Mouse (Mus musculus): Measurements from ENCODE around the gene Gbf1. TPM values are rescaled to one million over a fixed set of nuclear protein-coding genes. Genes with fewer than 3 reads are reported as not detected.

Gene Gbf1
- polyA plus RNA-seq, 1 experiment, result 142 TPM

DNA sequence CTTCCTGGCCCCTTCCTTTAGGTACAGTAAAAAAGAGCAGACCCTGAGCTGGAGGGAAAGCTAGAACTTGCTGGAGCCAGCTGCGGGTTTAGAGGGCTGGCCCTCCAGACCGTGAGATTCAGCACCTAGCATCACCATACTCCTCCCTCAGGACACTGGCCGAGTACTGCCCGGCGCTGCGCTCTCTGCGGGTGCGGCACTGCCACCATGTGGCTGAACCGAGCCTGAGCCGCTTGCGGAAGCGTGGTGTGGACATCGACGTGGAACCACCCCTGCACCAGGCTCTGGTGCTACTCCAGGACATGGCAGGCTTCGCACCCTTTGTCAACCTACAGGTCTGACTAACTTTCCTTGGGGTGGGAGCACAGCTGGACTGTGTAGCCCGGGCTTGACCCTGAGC is 177.6 kb downstream of the Gbf1 start:
- peaks cover 18% of the 10 kb centered on the region for H3K4me1 ChIP-seq (ENCODE audit: control insufficient read depth, insufficient read depth, low read length)
- 0 out of 2 replicates have a peak overlapping the region, but pooled peaks have one; percentile 5 for H3K4me3 ChIP-seq (ENCODE audit: control insufficient read depth, low read depth, low read length)
- H3K27ac ChIP-seq (ENCODE audit: control insufficient read depth, insufficient read depth, low read depth, low read length), result no peak overlapping the region
- H3K36me3 ChIP-seq (ENCODE audit: control insufficient read depth, insufficient read depth, low read length), result no peaks in the 10 kb centered on the region
- TF ChIP-seq CTCF (IDR thresholded peaks at IDR 0.05; ENCODE audit: control insufficient read depth, insufficient read depth, insufficient replicate concordance, low read depth, low read length) (peak; percentile 72; the same call in 1 of the 2 replicates), POLR2A (IDR thresholded peaks at IDR 0.05; ENCODE audit: control insufficient read depth, low read depth, low read length) (no peak)
- no peaks in the 10 kb centered on the region for H3K27me3 ChIP-seq (ENCODE audit: control insufficient read depth, insufficient read depth, low read length)

DNA sequence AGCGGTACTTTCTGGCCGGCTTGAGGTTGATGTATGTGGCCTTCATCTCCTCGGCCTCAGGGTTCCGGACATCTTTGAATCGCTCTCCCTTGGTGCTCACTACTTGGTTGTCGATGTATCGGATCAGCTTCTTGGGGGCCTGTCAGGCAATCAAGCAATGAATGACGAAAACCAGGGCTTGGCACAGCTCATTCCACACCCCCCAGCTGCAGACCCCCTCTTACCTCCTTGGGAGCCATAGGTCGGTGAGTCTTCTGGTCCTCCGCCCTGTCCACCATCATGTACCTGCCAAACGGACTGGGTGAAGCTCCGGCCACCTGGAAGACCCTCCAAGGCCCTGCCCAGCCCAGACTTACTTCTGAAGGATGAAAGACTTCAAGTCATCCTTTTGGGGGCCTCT is 178.4 kb downstream of the Gbf1 start:
- no peak for TF ChIP-seq CTCF (IDR thresholded peaks at IDR 0.05; ENCODE audit: control insufficient read depth, insufficient read depth, insufficient replicate concordance, low read depth, low read length)
- TF ChIP-seq POLR2A (IDR thresholded peaks at IDR 0.05; ENCODE audit: control insufficient read depth, low read depth, low read length), result no peak
- no peaks in the 10 kb centered on the region for H3K36me3 ChIP-seq (ENCODE audit: control insufficient read depth, insufficient read depth, low read length)
- H3K4me1 ChIP-seq (ENCODE audit: control insufficient read depth, insufficient read depth, low read length), result peaks cover 18% of the 10 kb centered on the region
- no peak overlapping the region for H3K4me3 ChIP-seq (ENCODE audit: control insufficient read depth, low read depth, low read length)
- H3K27me3 ChIP-seq (ENCODE audit: control insufficient read depth, insufficient read depth, low read length), result no peaks in the 10 kb centered on the region
- H3K27ac ChIP-seq (ENCODE audit: control insufficient read depth, insufficient read depth, low read depth, low read length), result no peak overlapping the region

DNA sequence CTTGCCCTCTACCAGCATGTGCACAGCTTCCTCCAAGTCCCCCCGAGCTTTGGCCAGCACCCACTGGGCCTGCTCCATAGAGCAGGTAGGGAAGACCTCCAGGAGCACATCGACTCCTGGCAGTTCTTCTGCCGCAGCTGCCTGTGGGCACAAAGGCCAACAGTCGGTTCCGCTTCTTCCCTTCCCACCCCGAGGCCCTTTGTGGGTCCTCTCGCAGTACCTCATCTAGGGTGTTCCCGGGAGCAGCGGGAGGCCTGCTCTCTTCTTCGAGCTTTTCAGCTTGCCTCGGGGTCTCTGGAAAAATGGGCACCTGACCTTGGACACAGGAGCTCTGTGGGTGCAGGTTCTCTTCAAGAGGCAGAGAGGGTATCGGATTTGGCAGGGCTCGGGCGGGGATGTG is 179.0 kb downstream of the Gbf1 start:
- Histone ChIP-seq H3K27me3 (ENCODE audit: control insufficient read depth, insufficient read depth, low read length) (no peaks in the 10 kb centered on the region), H3K4me3 (ENCODE audit: control insufficient read depth, low read depth, low read length) (no peak overlapping the region), H3K27ac (ENCODE audit: control insufficient read depth, insufficient read depth, low read depth, low read length) (no peak overlapping the region), H3K36me3 (ENCODE audit: control insufficient read depth, insufficient read depth, low read length) (no peaks in the 10 kb centered on the region), H3K4me1 (ENCODE audit: control insufficient read depth, insufficient read depth, low read length) (peaks cover 16% of the 10 kb centered on the region)
- TF ChIP-seq CTCF (IDR thresholded peaks at IDR 0.05; ENCODE audit: control insufficient read depth, insufficient read depth, insufficient replicate concordance, low read depth, low read length) (no peak), POLR2A (IDR thresholded peaks at IDR 0.05; ENCODE audit: control insufficient read depth, low read depth, low read length) (no peak)

DNA sequence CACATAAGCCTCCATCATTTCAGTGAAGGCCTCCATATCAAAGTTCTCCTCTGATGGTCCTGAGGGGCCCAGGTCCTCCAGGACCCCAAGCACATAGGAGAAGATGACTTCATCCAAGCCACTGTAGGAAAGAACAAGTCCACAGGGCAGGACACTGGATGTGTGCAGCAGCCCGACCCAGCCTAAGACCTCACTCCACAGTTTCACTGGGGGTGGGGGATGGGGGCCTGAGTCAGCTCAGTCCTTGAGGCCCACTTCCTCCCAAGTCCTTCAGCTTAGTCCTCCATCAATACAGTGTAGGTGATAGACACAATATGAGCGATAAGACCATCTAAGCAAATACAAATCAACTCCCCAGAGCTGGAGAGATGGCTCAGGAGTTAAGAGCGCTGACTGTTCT is 179.6 kb downstream of the Gbf1 start:
- Histone ChIP-seq H3K27me3 (ENCODE audit: control insufficient read depth, insufficient read depth, low read length) (no peaks in the 10 kb centered on the region), H3K4me1 (ENCODE audit: control insufficient read depth, insufficient read depth, low read length) (peaks cover 10% of the 10 kb centered on the region), H3K4me3 (ENCODE audit: control insufficient read depth, low read depth, low read length) (no peak overlapping the region), H3K27ac (ENCODE audit: control insufficient read depth, insufficient read depth, low read depth, low read length) (no peak overlapping the region), H3K36me3 (ENCODE audit: control insufficient read depth, insufficient read depth, low read length) (no peaks in the 10 kb centered on the region)
- TF ChIP-seq POLR2A (IDR thresholded peaks at IDR 0.05; ENCODE audit: control insufficient read depth, low read depth, low read length) (no peak), CTCF (IDR thresholded peaks at IDR 0.05; ENCODE audit: control insufficient read depth, insufficient read depth, insufficient replicate concordance, low read depth, low read length) (no peak)

DNA sequence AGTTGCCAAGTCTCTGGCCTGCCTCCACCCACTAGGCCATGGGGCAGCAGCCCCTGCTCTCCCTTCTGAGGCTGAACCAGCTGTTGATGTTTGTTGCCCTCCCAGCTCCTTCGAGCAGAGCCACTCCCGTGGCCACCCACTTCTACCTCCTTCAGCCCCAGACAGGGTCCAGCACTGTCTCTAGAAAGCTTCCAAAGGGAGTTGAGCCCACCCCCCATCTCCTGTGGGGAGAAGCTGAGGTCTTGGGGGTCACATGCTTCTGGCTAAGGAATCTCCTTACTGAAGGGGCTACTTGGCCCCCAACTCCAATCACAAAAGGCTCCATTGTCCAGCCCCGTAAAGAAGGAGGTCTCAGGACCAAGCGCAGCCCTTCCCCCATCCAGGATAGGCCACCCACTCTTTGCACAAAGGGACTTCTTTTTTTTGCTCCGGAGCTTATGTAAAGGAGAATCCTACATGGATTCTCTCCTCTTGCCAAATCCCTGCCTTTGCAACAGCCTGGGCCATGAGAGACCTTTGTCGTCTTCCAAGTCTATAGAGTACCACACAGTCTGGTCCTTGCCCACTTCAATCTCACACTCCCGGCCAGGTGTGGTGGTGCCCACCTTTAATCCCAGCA is 180.5 kb downstream of the Gbf1 start:
- Histone ChIP-seq H3K4me3 (ENCODE audit: control insufficient read depth, low read depth, low read length) (no peak overlapping the region), H3K36me3 (ENCODE audit: control insufficient read depth, insufficient read depth, low read length) (no peaks in the 10 kb centered on the region), H3K4me1 (ENCODE audit: control insufficient read depth, insufficient read depth, low read length) (peaks cover 8% of the 10 kb centered on the region), H3K27me3 (ENCODE audit: control insufficient read depth, insufficient read depth, low read length) (no peaks in the 10 kb centered on the region), H3K27ac (ENCODE audit: control insufficient read depth, insufficient read depth, low read depth, low read length) (no peak overlapping the region)
- TF ChIP-seq POLR2A (IDR thresholded peaks at IDR 0.05; ENCODE audit: control insufficient read depth, low read depth, low read length), result no peak
- no peak for TF ChIP-seq CTCF (IDR thresholded peaks at IDR 0.05; ENCODE audit: control insufficient read depth, insufficient read depth, insufficient replicate concordance, low read depth, low read length)

DNA sequence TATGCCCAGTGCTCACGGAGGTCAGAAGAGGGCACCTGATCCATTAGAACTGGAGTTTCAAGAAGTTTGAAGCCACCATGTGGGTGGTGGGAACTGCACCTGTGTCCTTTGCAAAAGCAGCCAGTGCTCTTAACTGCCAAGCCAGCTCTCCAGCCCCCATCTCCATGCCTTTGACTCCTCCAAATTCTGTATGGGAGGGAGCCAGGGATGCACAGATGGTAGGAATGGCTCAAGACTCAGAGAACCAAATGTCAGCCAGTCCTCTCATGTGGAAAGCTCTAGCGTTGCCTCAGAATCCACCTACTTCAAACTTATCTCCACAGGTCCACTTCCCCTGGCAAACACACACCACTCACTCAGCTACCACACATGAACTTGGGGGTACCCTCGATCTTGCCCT is 181.6 kb downstream of the Gbf1 start:
- Histone ChIP-seq H3K27me3 (ENCODE audit: control insufficient read depth, insufficient read depth, low read length) (no peaks in the 10 kb centered on the region), H3K4me1 (ENCODE audit: control insufficient read depth, insufficient read depth, low read length) (peaks cover 13% of the 10 kb centered on the region), H3K27ac (ENCODE audit: control insufficient read depth, insufficient read depth, low read depth, low read length) (no peak overlapping the region), H3K4me3 (ENCODE audit: control insufficient read depth, low read depth, low read length) (no peak overlapping the region), H3K36me3 (ENCODE audit: control insufficient read depth, insufficient read depth, low read length) (no peaks in the 10 kb centered on the region)
- TF ChIP-seq CTCF (IDR thresholded peaks at IDR 0.05; ENCODE audit: control insufficient read depth, insufficient read depth, insufficient replicate concordance, low read depth, low read length) (no peak), POLR2A (IDR thresholded peaks at IDR 0.05; ENCODE audit: control insufficient read depth, low read depth, low read length) (no peak)

Other genes with a start within 250 kb of the Gbf1 start
- 5.7 and 5.8 TPM in 2 replicates for gene Armh3, start 154.0 kb upstream of the Gbf1 start, polyA plus RNA-seq (2012; rRNA removed)
- 1.0 and 1.1 TPM in 2 replicates for gene Hps6, start 149.0 kb upstream of the Gbf1 start, polyA plus RNA-seq (2012; rRNA removed)
- 8.9 and 10.1 TPM in 2 replicates for gene Pprc1, start 107.6 kb upstream of the Gbf1 start, polyA plus RNA-seq (2012; rRNA removed)
- gene Ldb1, start 107.3 kb upstream of the Gbf1 start, polyA plus RNA-seq (2012; rRNA removed), result 26.2 and 28.9 TPM in 2 replicates
- 10.8 and 12.2 TPM in 2 replicates for gene Nolc1, start 76.6 kb upstream of the Gbf1 start, polyA plus RNA-seq (2012; rRNA removed)
- 0.20 and 0.49 TPM in 2 replicates for gene Elovl3, start 20.6 kb upstream of the Gbf1 start, polyA plus RNA-seq (2012; rRNA removed)
- 0.84 and 1.2 TPM in 2 replicates for gene Pitx3, start 4.2 kb upstream of the Gbf1 start, polyA plus RNA-seq (2012; rRNA removed)
- gene Nfkb2, start 151.8 kb downstream of the Gbf1 start, polyA plus RNA-seq (2012; rRNA removed), result 2.5 and 2.7 TPM in 2 replicates
- gene Psd, start 174.6 kb downstream of the Gbf1 start, polyA plus RNA-seq (2012; rRNA removed), result 53.7 and 65.2 TPM in 2 replicates
- 21.5 and 23.5 TPM in 2 replicates for gene Fbxl15, start 175.7 kb downstream of the Gbf1 start, polyA plus RNA-seq (2012; rRNA removed)
- gene Cuedc2, start 186.2 kb downstream of the Gbf1 start, polyA plus RNA-seq (2012; rRNA removed), result 24.5 and 28.4 TPM in 2 replicates
- 20.0 and 24.3 TPM in 2 replicates for gene Mfsd13a, start 188.6 kb downstream of the Gbf1 start, polyA plus RNA-seq (2012; rRNA removed)
- gene 2310034G01Rik, start 197.8 kb downstream of the Gbf1 start, polyA plus RNA-seq (2012; rRNA removed), result 0.49 and 0.88 TPM in 2 replicates
- gene Actr1a, start 243.2 kb downstream of the Gbf1 start, polyA plus RNA-seq (2012; rRNA removed), result 179 and 194 TPM in 2 replicates
- gene Sufu, start 244.4 kb downstream of the Gbf1 start, polyA plus RNA-seq (2012; rRNA removed), result 186 and 202 TPM in 2 replicates

All from testis, adult 2 months (tissue).